Mouse (Mus musculus): ENCODE data around the gene Tmem88.

DNA sequence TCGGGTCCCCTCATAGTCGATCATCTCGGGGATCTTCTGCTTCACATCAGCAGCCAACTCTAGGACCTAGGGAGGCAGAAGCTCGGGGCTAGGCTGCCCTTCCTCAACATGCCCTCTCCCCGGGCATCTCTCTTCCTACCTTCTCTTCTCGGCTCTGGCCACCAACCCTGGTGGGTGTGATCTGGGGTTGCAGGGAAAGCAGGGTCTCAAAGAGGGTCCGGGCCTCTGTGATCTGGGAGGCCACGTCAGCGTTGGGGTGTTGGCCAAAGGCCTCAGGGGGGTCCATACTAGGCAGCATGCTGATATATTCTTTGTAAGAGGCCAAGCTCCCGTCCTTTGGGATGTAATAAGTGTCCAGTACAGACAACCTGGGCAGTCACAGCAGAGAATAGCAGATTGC, 24.8 kb upstream of the Tmem88 start:
- TF ChIP-seq EP300 (IDR thresholded peaks at IDR 0.05; ENCODE audit: insufficient read depth, low read depth, low read length) (no peak), POLR2A (IDR thresholded peaks at IDR 0.05; ENCODE audit: insufficient read depth, low read depth, low read length) (no peak), CTCF (IDR thresholded peaks at IDR 0.05) (no peak)
